Mouse (Mus musculus): ENCODE measurements at regions not wholly inside any gene's neighbourhood (a gene's known extent, or its start where the extent isn't known, plus 50 kb on each side); places are given as distances from the start of the nearest gene placed in this dataset.

DNA sequence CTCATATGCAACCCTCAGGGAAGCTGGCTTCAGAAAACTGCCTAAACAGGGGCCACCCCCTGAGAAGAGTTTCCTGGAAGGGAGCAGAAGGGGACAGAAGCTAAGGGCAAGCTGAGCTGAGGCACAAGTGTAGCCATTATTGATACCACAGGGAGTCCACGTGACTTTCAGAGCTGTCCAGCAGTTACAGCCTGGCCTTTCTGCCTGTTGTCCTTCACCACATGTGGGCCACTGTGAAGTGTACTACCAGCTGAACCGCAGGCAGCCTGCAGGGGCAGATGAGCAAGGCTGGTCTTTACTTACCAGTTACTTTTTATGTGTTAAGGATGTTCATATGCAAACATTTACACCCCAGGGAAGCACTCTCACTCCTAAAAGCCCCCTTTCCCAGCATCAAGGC lies 85.2 kb upstream of the Ube2e1 start:
- H3K27me3 ChIP-seq (ENCODE audit: insufficient read depth, low read length), result no peaks in the 10 kb centered on the region
- H3K4me3 ChIP-seq (ENCODE audit: low read depth, low read length), result no peak overlapping the region
- H3K9me3 ChIP-seq (ENCODE audit: low read length), result no peaks in the 10 kb centered on the region
- H3K36me3 ChIP-seq (ENCODE audit: insufficient read depth, low read length), result no peaks in the 10 kb centered on the region
- 2% methylated on average over 2 of the region's 2 CpGs for WGBS
- no peak for DNase-seq (ENCODE audit: low spot score)
- H3K4me2 ChIP-seq (ENCODE audit: low read depth, low read length, poor library complexity, severe bottlenecking), result no peak overlapping the region
- 0 out of 2 replicates have a peak, but pooled peaks have one; percentile 38 for ATAC-seq (ENCODE audit: low FRiP score)
- no peak for TF ChIP-seq CTCF (IDR thresholded peaks at IDR 0.05)
- H3K4me1 ChIP-seq (ENCODE audit: insufficient read depth, low read length), result no peaks in the 10 kb centered on the region
- H3K27ac ChIP-seq (ENCODE audit: low read depth, low read length), result no peak overlapping the region
- H3K9ac ChIP-seq (replicated peaks; ENCODE audit: low read length, poor library complexity, severe bottlenecking), result no peak overlapping the region

DNA sequence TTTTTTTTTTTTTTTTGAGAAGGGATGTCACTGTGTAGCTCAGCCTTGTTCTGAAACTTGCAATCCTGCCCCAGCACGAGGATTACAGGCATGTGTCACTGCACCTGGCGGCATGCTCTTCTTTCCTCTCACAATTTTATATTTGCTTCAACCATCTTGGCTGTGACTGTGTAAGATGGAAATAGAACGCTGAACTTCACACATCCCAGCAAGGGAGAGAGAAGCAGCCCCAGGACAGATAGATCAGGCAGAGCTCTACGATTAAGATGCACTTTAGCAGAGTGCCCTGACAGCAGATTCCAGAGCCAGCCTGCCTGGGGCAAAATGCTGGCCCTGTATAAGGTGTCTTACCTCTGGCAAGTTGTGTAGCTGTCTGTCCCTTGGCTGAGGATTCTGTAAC lies 84.7 kb upstream of the Ube2e1 start:
- Histone ChIP-seq H3K9me3 (ENCODE audit: low read length) (no peaks in the 10 kb centered on the region), H3K4me1 (ENCODE audit: insufficient read depth, low read length) (no peaks in the 10 kb centered on the region), H3K4me2 (ENCODE audit: low read depth, low read length, poor library complexity, severe bottlenecking) (no peak overlapping the region), H3K27me3 (ENCODE audit: insufficient read depth, low read length) (no peaks in the 10 kb centered on the region), H3K36me3 (ENCODE audit: insufficient read depth, low read length) (no peaks in the 10 kb centered on the region), H3K27ac (ENCODE audit: low read depth, low read length) (no peak overlapping the region), H3K4me3 (ENCODE audit: low read depth, low read length) (no peak overlapping the region), H3K9ac (replicated peaks; ENCODE audit: low read length, poor library complexity, severe bottlenecking) (no peak overlapping the region)
- no peak for TF ChIP-seq CTCF (IDR thresholded peaks at IDR 0.05)
- ATAC-seq (ENCODE audit: low FRiP score) (no peak), DNase-seq (ENCODE audit: low spot score) (no peak)
- WGBS, result 51% methylated on average over 4 of the region's 4 CpGs

DNA sequence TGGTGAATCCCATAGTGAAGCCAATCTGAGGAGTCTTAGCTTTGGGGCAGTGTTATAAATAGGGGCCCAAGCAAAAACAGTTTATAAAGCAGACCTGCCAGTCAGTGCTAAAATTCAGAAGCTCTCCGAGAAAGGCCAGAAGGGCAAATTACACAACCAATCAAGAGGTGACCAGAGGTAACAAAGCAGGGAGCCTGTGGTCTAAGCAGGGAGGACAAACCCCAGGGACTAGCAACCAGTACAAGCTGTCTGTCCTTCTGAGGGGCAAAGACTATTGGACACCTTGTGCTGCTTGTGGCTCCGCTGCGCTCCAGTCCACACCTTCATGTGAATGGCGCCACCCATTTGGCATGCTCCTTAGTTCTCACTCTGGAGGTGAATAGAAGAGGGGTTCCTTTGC lies 67.3 kb upstream of the Ube2e1 start:
- Histone ChIP-seq H3K9ac (replicated peaks; ENCODE audit: low read length, poor library complexity, severe bottlenecking) (no peak overlapping the region), H3K36me3 (ENCODE audit: insufficient read depth, low read length) (no peaks in the 10 kb centered on the region), H3K27ac (ENCODE audit: low read depth, low read length) (no peak overlapping the region), H3K9me3 (ENCODE audit: low read length) (no peaks in the 10 kb centered on the region), H3K27me3 (ENCODE audit: insufficient read depth, low read length) (no peaks in the 10 kb centered on the region), H3K4me1 (ENCODE audit: insufficient read depth, low read length) (no peaks in the 10 kb centered on the region), H3K4me2 (ENCODE audit: low read depth, low read length, poor library complexity, severe bottlenecking) (no peak overlapping the region), H3K4me3 (ENCODE audit: low read depth, low read length) (no peak overlapping the region)
- DNase-seq (ENCODE audit: low spot score), result no peak
- WGBS, result 95% methylated on average over 4 of the region's 4 CpGs
- no peak for TF ChIP-seq CTCF (IDR thresholded peaks at IDR 0.05)
- no peak for ATAC-seq (ENCODE audit: low FRiP score)

DNA sequence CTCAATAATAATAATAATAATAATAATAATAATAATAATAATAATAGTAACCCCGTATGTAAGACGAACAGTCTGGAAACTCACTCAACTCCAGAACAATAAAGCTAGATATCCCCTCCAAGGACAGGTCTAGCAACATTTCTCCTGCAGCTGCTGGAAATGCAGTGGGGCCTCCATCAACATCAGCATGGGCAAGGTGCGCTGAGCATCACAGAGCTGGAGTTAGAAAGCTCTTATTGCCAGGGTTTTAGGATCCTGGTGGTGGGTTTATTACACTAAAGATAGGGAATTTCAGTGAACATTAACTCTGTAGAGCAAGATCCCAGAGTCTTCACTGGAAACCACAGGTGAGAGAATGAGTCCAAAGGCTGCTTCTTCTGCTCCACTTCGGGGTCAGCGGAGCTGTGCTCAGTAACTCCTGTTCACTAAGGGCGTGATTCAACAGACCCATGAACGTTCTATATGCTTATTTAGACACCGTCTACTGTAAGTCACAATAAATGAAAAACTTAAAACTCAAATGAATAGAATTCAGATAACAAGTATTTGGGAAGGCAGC lies 64.6 kb upstream of the Ube2e1 start:
- Histone ChIP-seq H3K9ac (replicated peaks; ENCODE audit: low read length, poor library complexity, severe bottlenecking) (no peak overlapping the region), H3K27me3 (ENCODE audit: insufficient read depth, low read length) (no peaks in the 10 kb centered on the region), H3K9me3 (ENCODE audit: low read length) (no peaks in the 10 kb centered on the region), H3K4me3 (ENCODE audit: low read depth, low read length) (no peak overlapping the region), H3K36me3 (ENCODE audit: insufficient read depth, low read length) (no peaks in the 10 kb centered on the region), H3K4me1 (ENCODE audit: insufficient read depth, low read length) (no peaks in the 10 kb centered on the region), H3K27ac (ENCODE audit: low read depth, low read length) (no peak overlapping the region), H3K4me2 (ENCODE audit: low read depth, low read length, poor library complexity, severe bottlenecking) (no peak overlapping the region)
- ATAC-seq (ENCODE audit: low FRiP score), result no peak
- 91% methylated on average over 8 of the region's 8 CpGs for WGBS
- DNase-seq (ENCODE audit: low spot score), result no peak
- TF ChIP-seq CTCF (IDR thresholded peaks at IDR 0.05), result no peak

DNA sequence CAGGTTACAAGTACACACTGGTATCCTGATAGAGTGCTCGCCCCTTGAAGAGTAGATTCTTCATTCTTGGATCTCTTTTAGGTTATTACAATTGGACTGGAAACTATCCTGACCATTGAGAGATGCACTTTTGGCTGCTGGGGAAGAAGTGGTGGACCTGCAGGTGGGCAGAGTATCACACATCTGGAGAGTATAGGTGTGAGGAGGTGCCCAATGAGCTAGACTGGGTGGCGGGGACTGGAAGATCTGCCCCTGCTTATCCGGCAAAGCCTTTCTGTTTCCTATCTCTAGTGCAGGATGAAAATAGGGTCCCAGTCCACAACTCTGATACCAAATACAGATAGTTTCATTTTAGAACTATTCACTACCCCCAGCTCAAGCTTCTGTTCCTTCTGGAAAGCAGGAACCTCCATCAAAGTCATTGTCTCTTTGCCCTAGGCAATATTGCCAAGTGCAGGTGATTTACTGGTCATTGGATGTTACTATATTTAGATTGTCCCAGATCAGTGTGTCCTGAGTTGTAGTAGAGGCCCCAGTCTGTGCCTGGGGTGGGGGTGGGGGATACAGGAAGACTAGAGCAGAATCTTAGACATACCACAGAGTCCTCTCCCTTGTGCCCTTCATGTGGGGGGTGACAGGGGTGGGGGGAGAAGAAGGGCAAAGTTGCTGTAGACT lies 62.5 kb upstream of the Ube2e1 start:
- 92% methylated on average over 3 of the region's 3 CpGs for WGBS
- H3K4me3 ChIP-seq (ENCODE audit: low read depth, low read length), result no peak overlapping the region
- DNase-seq (ENCODE audit: low spot score), result no peak
- ATAC-seq (ENCODE audit: low FRiP score), result no peak
- H3K4me1 ChIP-seq (ENCODE audit: insufficient read depth, low read length), result no peaks in the 10 kb centered on the region
- no peaks in the 10 kb centered on the region for H3K36me3 ChIP-seq (ENCODE audit: insufficient read depth, low read length)
- no peaks in the 10 kb centered on the region for H3K9me3 ChIP-seq (ENCODE audit: low read length)
- H3K9ac ChIP-seq (replicated peaks; ENCODE audit: low read length, poor library complexity, severe bottlenecking), result no peak overlapping the region
- TF ChIP-seq CTCF (IDR thresholded peaks at IDR 0.05), result no peak
- H3K27me3 ChIP-seq (ENCODE audit: insufficient read depth, low read length), result no peaks in the 10 kb centered on the region
- H3K27ac ChIP-seq (ENCODE audit: low read depth, low read length), result no peak overlapping the region
- H3K4me2 ChIP-seq (ENCODE audit: low read depth, low read length, poor library complexity, severe bottlenecking), result no peak overlapping the region

DNA sequence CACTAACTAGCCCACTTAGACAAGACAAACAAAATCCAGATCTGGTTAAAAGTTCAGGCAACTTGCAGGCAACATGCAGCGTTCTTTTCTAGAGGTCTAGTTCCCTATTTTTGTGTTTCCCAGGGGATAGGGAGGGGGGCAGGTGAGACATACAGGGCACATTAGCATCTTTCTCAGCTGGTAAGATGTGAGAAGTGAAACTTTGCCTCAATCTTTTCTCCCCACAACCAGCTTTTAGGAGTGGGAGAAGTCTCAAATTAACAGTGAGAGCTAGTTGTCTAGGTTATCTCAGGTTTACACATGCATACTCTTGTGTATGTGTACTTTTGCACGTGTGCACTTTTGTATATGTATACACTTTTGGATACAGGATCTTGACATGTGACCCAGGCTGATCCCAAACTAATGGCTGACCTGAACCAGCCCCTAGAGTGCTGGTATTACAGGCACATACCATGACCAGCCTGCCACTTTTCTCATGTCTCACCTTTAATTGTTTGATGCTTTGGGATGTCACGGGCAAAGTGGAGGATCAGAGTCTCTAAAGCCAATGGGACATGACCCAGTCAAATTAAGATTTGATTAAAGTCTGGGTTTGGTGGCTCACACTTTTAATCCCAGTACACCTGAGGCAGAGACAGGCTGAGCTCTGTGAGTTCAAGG lies 60.3 kb upstream of the Ube2e1 start:
- ATAC-seq (ENCODE audit: low FRiP score) (no peak), DNase-seq (ENCODE audit: low spot score) (no peak)
- 93% methylated on average over 3 of the region's 3 CpGs for WGBS
- no peak overlapping the region for H3K4me2 ChIP-seq (ENCODE audit: low read depth, low read length, poor library complexity, severe bottlenecking)
- no peaks in the 10 kb centered on the region for H3K9me3 ChIP-seq (ENCODE audit: low read length)
- no peak for TF ChIP-seq CTCF (IDR thresholded peaks at IDR 0.05)
- no peak overlapping the region for H3K4me3 ChIP-seq (ENCODE audit: low read depth, low read length)
- no peaks in the 10 kb centered on the region for H3K4me1 ChIP-seq (ENCODE audit: insufficient read depth, low read length)
- no peak overlapping the region for H3K9ac ChIP-seq (replicated peaks; ENCODE audit: low read length, poor library complexity, severe bottlenecking)
- H3K27me3 ChIP-seq (ENCODE audit: insufficient read depth, low read length), result no peaks in the 10 kb centered on the region
- H3K27ac ChIP-seq (ENCODE audit: low read depth, low read length), result no peak overlapping the region
- H3K36me3 ChIP-seq (ENCODE audit: insufficient read depth, low read length), result no peaks in the 10 kb centered on the region

Data from midbrain, postnatal 0 days (tissue).